Mouse (Mus musculus): Measurements from ENCODE around the gene Ppara. TPM values are rescaled to one million over a fixed set of nuclear protein-coding genes. Genes with fewer than 3 reads are reported as not detected.

Ppara gene
- total and polyA plus RNA-seq, 3 experiments: 0.27 to 0.78 TPM; not detected in 1

GRCm38 (mm10) chr15:85831954-85832590 lies 97.3 kb downstream of the Ppara start, which contains the start of gene Ttc38 (continued):
- peak; percentile 96 for TF ChIP-seq NRF1 (IDR thresholded peaks at IDR 0.05; ENCODE audit: insufficient read depth, low read depth, low read length, poor library complexity, severe bottlenecking)
- peak; percentile 87 for TF ChIP-seq ELF1 (IDR thresholded peaks at IDR 0.05; ENCODE audit: low read depth, low read length)
- no peak for TF ChIP-seq JUND (IDR thresholded peaks at IDR 0.05; ENCODE audit: low read depth, low read length)
- TF ChIP-seq TCF12 (IDR thresholded peaks at IDR 0.05; ENCODE audit: low read depth, low read length): peak; percentile 70
- 0 out of 2 replicates have a peak, but pooled peaks have one; percentile 29 for TF ChIP-seq USF1 (IDR thresholded peaks at IDR 0.05; ENCODE audit: low read depth, low read length)
- no peak for TF ChIP-seq ETS1 (IDR thresholded peaks at IDR 0.05; ENCODE audit: low read depth, low read length)
- no peak for TF ChIP-seq MYB (IDR thresholded peaks at IDR 0.05; ENCODE audit: low read depth, low read length)
- TF ChIP-seq ZKSCAN1 (IDR thresholded peaks at IDR 0.05; ENCODE audit: low read depth, low read length): no peak
- no peak for TF ChIP-seq BHLHE40 (IDR thresholded peaks at IDR 0.05; ENCODE audit: borderline replicate concordance, low read depth, low read length)
- no peak for TF ChIP-seq RCOR1 (IDR thresholded peaks at IDR 0.05; ENCODE audit: low read depth, low read length)
- no peak for TF ChIP-seq CHD2 (IDR thresholded peaks at IDR 0.05; ENCODE audit: low read length)
- TF ChIP-seq ZC3H11A (IDR thresholded peaks at IDR 0.05; ENCODE audit: low read depth, low read length): no peak
- peak; percentile 75 for TF ChIP-seq MAX (IDR thresholded peaks at IDR 0.05; ENCODE audit: low read length)
- TF ChIP-seq EP300 (IDR thresholded peaks at IDR 0.05; ENCODE audit: low read depth in 1 of 2, low read length in 2 of 2): no peak
- no peak for TF ChIP-seq CHD1 (IDR thresholded peaks at IDR 0.05; ENCODE audit: low read depth, low read length)

- Histone ChIP-seq H3K27ac (ENCODE audit: control insufficient read depth, low read depth, low read length) (no peak overlapping the region), H3K4me1 (ENCODE audit: control insufficient read depth in 1 of 2, insufficient read depth in 2 of 2, low read length in 2 of 2) (peaks cover 0 to 7% of the 10 kb centered on the region in 2 experiments; a peak in 3 of 4 replicates), H3K79me2 (ENCODE audit: control insufficient read depth, insufficient read depth, low read length, poor library complexity) (no peaks in the 10 kb centered on the region), H3K9me3 (replicated peaks; ENCODE audit: insufficient read depth, low read length) (no peaks in the 10 kb centered on the region), H3K4me3 (ENCODE audit: control insufficient read depth in 1 of 2, insufficient read depth in 1 of 2, low read depth in 2 of 2, low read length in 2 of 2) (peak overlapping the region; percentile 73 to 96), H3K36me3 (ENCODE audit: control insufficient read depth in 1 of 2, insufficient read depth in 2 of 2, low read length in 2 of 2) (no peaks in the 10 kb centered on the region), H3K27me3 (ENCODE audit: control insufficient read depth in 1 of 2, insufficient read depth in 2 of 2, low read length in 2 of 2) (no peaks in the 10 kb centered on the region), H3K9ac (ENCODE audit: control insufficient read depth, low read depth, low read length, poor library complexity, severe bottlenecking) (peak overlapping the region; percentile 67)
- no peak for TF ChIP-seq MEF2A (IDR thresholded peaks at IDR 0.05; ENCODE audit: extremely low read depth, insufficient replicate concordance, low read depth, low read length, poor library complexity, severe bottlenecking)
- no peak for TF ChIP-seq UBTF (IDR thresholded peaks at IDR 0.05; ENCODE audit: borderline replicate concordance, insufficient read depth, low read depth, low read length)
- TF ChIP-seq POLR2AphosphoS5 (IDR thresholded peaks at IDR 0.05; ENCODE audit: borderline replicate concordance, low read depth, low read length): no peak
- no peak for TF ChIP-seq ZNF384 (IDR thresholded peaks at IDR 0.05; ENCODE audit: low read depth, low read length)
- TF ChIP-seq MAZ (IDR thresholded peaks at IDR 0.05; ENCODE audit: low read depth, low read length): no peak
- TF ChIP-seq ELF1 (IDR thresholded peaks at IDR 0.05; ENCODE audit: low read depth, low read length): no peak
- TF ChIP-seq CHD2 (IDR thresholded peaks at IDR 0.05; ENCODE audit: low read length): no peak
- TF ChIP-seq MYC (IDR thresholded peaks at IDR 0.05; ENCODE audit: low read depth, low read length): no peak
- TF ChIP-seq CHD1 (IDR thresholded peaks at IDR 0.05; ENCODE audit: low read depth, low read length): no peak
- TF ChIP-seq USF2 (IDR thresholded peaks at IDR 0.05; ENCODE audit: borderline replicate concordance in 1 of 2, insufficient read depth in 1 of 2, low read depth in 1 of 2, low read length in 2 of 2): no peak
- TF ChIP-seq NELFE (IDR thresholded peaks at IDR 0.05; ENCODE audit: low read depth, low read length): no peak
- no peak for TF ChIP-seq SMC3 (IDR thresholded peaks at IDR 0.05; ENCODE audit: low read depth, low read length)
- TF ChIP-seq POLR2AphosphoS2 (IDR thresholded peaks at IDR 0.05; ENCODE audit: low read length): no peak
- TF ChIP-seq RCOR1 (IDR thresholded peaks at IDR 0.05; ENCODE audit: low read depth, low read length): no peak
- no peak for TF ChIP-seq HCFC1 (IDR thresholded peaks at IDR 0.05; ENCODE audit: low read depth, low read length)
- TF ChIP-seq ZKSCAN1 (IDR thresholded peaks at IDR 0.05; ENCODE audit: low read depth, low read length): no peak
- no peak for TF ChIP-seq NRF1 (IDR thresholded peaks at IDR 0.05; ENCODE audit: insufficient read depth, low read depth, low read length, poor library complexity, severe bottlenecking)
- no peak for TF ChIP-seq SIN3A (IDR thresholded peaks at IDR 0.05; ENCODE audit: low read length)
- DNase-seq (ENCODE audit: low read depth, low spot score): no peak
Observed at GRCm38 (mm10) chr15:85832599-85832998, 97.8 kb downstream of the Ppara start.

All from MEL (cell line).